Mouse (Mus musculus) kidney, postnatal 0 days (tissue): ENCODE data around the gene Fgfr2. TPM values are rescaled to one million over a fixed set of nuclear protein-coding genes. Genes with fewer than 3 reads are reported as not detected.
A peak's percentile ranks its signal among the peaks of the same experiment; 100 is the strongest.

ENCODE experiments used
- ATAC-seq: fragments of 200-750 bp; cut with Nextera tagmentation; replicated peaks from 2 replicates; pipeline ENCODE4 v1.8.0; 2017; ENCODE audit warnings: low read depth, moderate number of reproducible peaks, moderate TSS enrichment, moderate library complexity; ENCODE audit not compliant: low FRiP score
- DNase-seq: peaks from one replicate; pipeline ENCODE4 v3.0.0-alpha.2; 2016; ENCODE audit warnings: low spot score
- H3K27ac ChIP-seq: fragments of 300-500 bp; sonication (generic); 2 replicates; pipeline ENCODE4 v1.5.1; 2014; ENCODE audit warnings: mild to moderate bottlenecking
- H3K27me3 ChIP-seq: fragments of 300-500 bp; sonication (generic); 2 replicates; pipeline ENCODE4 v1.6.1; 2014; ENCODE audit warnings: low read length, mixed read lengths; ENCODE audit not compliant: insufficient read depth
- H3K36me3 ChIP-seq: fragments of 300-500 bp; sonication (generic); 2 replicates; pipeline ENCODE4 v1.6.1; 2014; ENCODE audit warnings: low read length, mixed read lengths; ENCODE audit not compliant: insufficient read depth
- H3K4me1 ChIP-seq: fragments of 300-500 bp; sonication (generic); replicated peaks from 2 replicates; pipeline ENCODE4 v1.6.1; 2014; ENCODE audit warnings: antibody characterized with exemption, low read length, mixed read lengths; ENCODE audit not compliant: insufficient read depth
- H3K4me2 ChIP-seq: fragments of 300-500 bp; sonication (generic); 2 replicates; pipeline ENCODE4 v1.6.1; 2014; ENCODE audit warnings: mild to moderate bottlenecking, low read length, moderate library complexity, mixed read lengths
- H3K4me3 ChIP-seq: fragments of 300-500 bp; sonication (generic); replicated peaks from 2 replicates; pipeline ENCODE4 v1.5.1; 2014; ENCODE audit warnings: low read depth, low read length
- H3K9ac ChIP-seq: fragments of 300-500 bp; sonication (generic); 2 replicates; pipeline ENCODE4 v1.6.1; 2014; ENCODE audit warnings: low read depth, low read length
- H3K9me3 ChIP-seq: fragments of 300-500 bp; sonication (generic); replicated peaks from 2 replicates; pipeline ENCODE4 v1.6.1; 2016; ENCODE audit warnings: low read length, inconsistent platforms, mixed read lengths
- CTCF ChIP-seq: IDR thresholded peaks from 2 replicates; pipeline ENCODE4 v1.5.1; 2016; ENCODE audit warnings: antibody characterized with exemption, low read depth, mild to moderate bottlenecking, moderate library complexity
- WGBS: fragments of 180-500 bp; shearing (Covaris S2); extraction: QIAGEN DNeasy Blood & Tissue Kit; methylation state at CpG from one replicate; pipeline ENCODE4 v1.1.7; 2014; 5-methylcytosine and 5-hydroxymethylcytosine counted together
- polyA plus RNA-seq: library from polyadenylated mRNA; unstranded; fragments of >200 nt; fragmentation: Nextera tagmentation; extraction: Ambion mirVana; gene quantifications from 2 replicates; pipeline ENCODE4 v1.2.1, GENCODE M21; 2015

Fgfr2 gene
- polyA plus RNA-seq, 1 experiment from 2014 or later: 79.8 TPM

- no peak overlapping the region for H3K4me3 ChIP-seq
- H3K4me1 ChIP-seq: peaks cover 7% of the 10 kb centered on the region; the same call in 1 of the 2 replicates
- ATAC-seq: no peak
- no peak overlapping the region for H3K9ac ChIP-seq
- 46% methylated on average over 12 of the region's 12 CpGs for WGBS
- 0 out of 2 replicates have a peak, but pooled peaks cover 8% of the 10 kb centered on the region for H3K36me3 ChIP-seq
- no peak for DNase-seq
- H3K9me3 ChIP-seq: no peaks in the 10 kb centered on the region
- no peak for TF ChIP-seq CTCF
- H3K27ac ChIP-seq: no peak overlapping the region
- H3K4me2 ChIP-seq: no peak overlapping the region
- no peaks in the 10 kb centered on the region for H3K27me3 ChIP-seq
Observed at GRCm38 (mm10) chr7:132767233-132767998, 355.7 kb downstream of the Fgfr2 start.

DNA sequence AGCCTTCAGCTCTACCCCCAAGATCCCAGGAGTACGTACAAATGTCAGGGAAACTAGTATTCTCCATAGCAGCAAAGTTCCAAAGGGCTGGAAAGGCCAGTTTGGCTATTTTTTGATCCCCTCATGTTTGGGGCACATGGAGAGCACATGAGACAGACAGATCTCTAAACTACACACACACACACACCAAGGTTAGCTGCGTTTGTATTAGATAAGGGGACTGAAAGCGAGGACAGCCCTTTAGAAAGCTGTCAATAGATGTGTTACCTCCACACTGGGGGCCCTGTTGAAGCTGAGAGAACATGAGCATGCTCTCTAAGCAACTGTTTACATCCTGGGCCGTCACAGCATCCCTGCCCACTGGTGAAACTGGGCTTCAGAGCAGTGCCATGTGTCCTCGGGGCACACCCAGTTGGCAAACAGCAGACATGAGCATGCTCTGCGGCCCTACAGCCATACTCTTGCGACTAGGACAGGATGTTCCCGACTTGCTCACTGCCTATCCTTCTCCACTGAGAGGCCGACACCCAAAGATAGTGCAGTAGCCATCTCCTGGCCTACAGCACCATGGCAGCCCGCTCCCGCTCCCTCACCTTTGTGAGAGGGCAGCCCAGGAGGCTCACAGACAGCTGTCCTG lies 356.8 kb downstream of the Fgfr2 start:
- no peak overlapping the region for H3K4me2 ChIP-seq
- DNase-seq (no peak), ATAC-seq (no peak)
- no peak for TF ChIP-seq CTCF
- H3K4me3 ChIP-seq: no peak overlapping the region
- 85% methylated on average over 11 of the region's 11 CpGs for WGBS
- 0 out of 2 replicates have a peak, but pooled peaks cover 8% of the 10 kb centered on the region for H3K36me3 ChIP-seq
- H3K27ac ChIP-seq: 0 out of 2 replicates have a peak overlapping the region, but pooled peaks have one; percentile 13
- peaks cover 7% of the 10 kb centered on the region; the same call in 1 of the 2 replicates for H3K4me1 ChIP-seq
- H3K9me3 ChIP-seq: no peaks in the 10 kb centered on the region
- H3K9ac ChIP-seq: no peak overlapping the region
- H3K27me3 ChIP-seq: no peaks in the 10 kb centered on the region

- TF ChIP-seq CTCF: no peak
- no peak for ATAC-seq
- H3K4me2 ChIP-seq: no peak overlapping the region
Observed at GRCm38 (mm10) chr7:132765629-132766186, 357.4 kb downstream of the Fgfr2 start.

DNA sequence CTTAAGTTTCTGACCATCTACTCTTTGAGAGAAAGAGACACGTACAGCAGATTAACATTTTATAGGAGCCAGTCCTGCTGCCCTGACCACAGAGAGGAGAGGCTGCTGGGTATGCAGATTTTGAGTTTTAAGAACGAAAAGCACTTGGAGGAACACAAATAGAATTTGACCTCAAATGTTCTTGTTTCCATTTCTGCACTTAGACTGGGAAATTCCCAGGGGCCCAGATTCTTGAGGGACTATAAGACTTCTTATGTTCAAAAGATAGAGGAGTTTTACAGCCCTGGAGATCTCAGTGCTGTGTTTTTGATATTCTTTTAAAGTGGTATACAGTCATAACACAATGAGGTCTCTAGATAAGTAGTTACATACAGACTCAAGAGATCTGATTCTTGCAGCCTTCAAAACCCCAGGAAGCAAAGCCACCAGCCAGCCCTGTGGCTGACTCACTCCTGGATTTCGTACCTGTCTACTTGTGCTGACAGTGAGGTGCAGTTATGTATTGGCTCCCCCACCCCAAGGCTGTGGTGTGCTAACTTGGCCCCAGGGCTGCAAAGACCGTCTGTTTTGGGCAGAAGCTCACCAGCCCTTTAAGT lies 358.2 kb downstream of the Fgfr2 start:
- peak overlapping the region; percentile 39; the same call in 1 of the 2 replicates for H3K27ac ChIP-seq
- peaks cover 7% of the 10 kb centered on the region; the same call in 1 of the 2 replicates for H3K4me1 ChIP-seq
- H3K4me3 ChIP-seq: no peak overlapping the region
- no peak for ATAC-seq
- TF ChIP-seq CTCF: no peak
- no peaks in the 10 kb centered on the region for H3K9me3 ChIP-seq
- H3K36me3 ChIP-seq: peaks cover 6% of the 10 kb centered on the region; the same call in 1 of the 2 replicates
- 71% methylated on average over 4 of the region's 4 CpGs for WGBS
- H3K27me3 ChIP-seq: no peaks in the 10 kb centered on the region
- peak; percentile 37 for DNase-seq
- no peak overlapping the region for H3K4me2 ChIP-seq
- H3K9ac ChIP-seq: no peak overlapping the region

More at GRCm38 (mm10) chr7:132765629-132766186, 357.4 kb downstream of the Fgfr2 start:
- H3K27me3 ChIP-seq: no peaks in the 10 kb centered on the region
- no peak for DNase-seq
- 0 out of 2 replicates have a peak, but pooled peaks cover 8% of the 10 kb centered on the region for H3K36me3 ChIP-seq
- 0 out of 2 replicates have a peak overlapping the region, but pooled peaks have one; percentile 13 for H3K27ac ChIP-seq
- 81% methylated on average over 3 of the region's 3 CpGs for WGBS
- H3K9me3 ChIP-seq: no peaks in the 10 kb centered on the region
- H3K9ac ChIP-seq: no peak overlapping the region
- peaks cover 7% of the 10 kb centered on the region; the same call in 1 of the 2 replicates for H3K4me1 ChIP-seq
- no peak overlapping the region for H3K4me3 ChIP-seq

GRCm38 (mm10) chr7:132764314-132764713 lies 358.8 kb downstream of the Fgfr2 start:
- Histone ChIP-seq H3K9me3 (no peaks in the 10 kb centered on the region), H3K4me2 (no peak overlapping the region), H3K27ac (peak overlapping the region; percentile 39; the same call in 1 of the 2 replicates), H3K27me3 (no peaks in the 10 kb centered on the region), H3K4me3 (no peak overlapping the region), H3K4me1 (peaks cover 7% of the 10 kb centered on the region; the same call in 1 of the 2 replicates), H3K9ac (no peak overlapping the region), H3K36me3 (peaks cover 4% of the 10 kb centered on the region; the same call in 1 of the 2 replicates)
- 96% methylated on average over 4 of the region's 4 CpGs for WGBS
- no peak for ATAC-seq
- DNase-seq: no peak
- no peak for TF ChIP-seq CTCF

GRCm38 (mm10) chr7:132763911-132764310 lies 359.2 kb downstream of the Fgfr2 start:
- Histone ChIP-seq H3K27me3 (no peaks in the 10 kb centered on the region), H3K4me1 (peaks cover 7% of the 10 kb centered on the region; the same call in 1 of the 2 replicates), H3K9ac (no peak overlapping the region), H3K4me2 (no peak overlapping the region), H3K9me3 (no peaks in the 10 kb centered on the region), H3K36me3 (peaks cover 4% of the 10 kb centered on the region; the same call in 1 of the 2 replicates), H3K4me3 (no peak overlapping the region), H3K27ac (no peak overlapping the region)
- WGBS: 92% methylated on average over 5 of the region's 5 CpGs
- TF ChIP-seq CTCF: no peak
- ATAC-seq: no peak
- no peak for DNase-seq
